Mouse (Mus musculus) inflammation-experienced regulatory T-cells, adult 6 months (primary cell): ENCODE data around the gene Fam229b. TPM values are rescaled to one million over a fixed set of nuclear protein-coding genes. Genes with fewer than 3 reads are reported as not detected.
A peak's percentile ranks its signal among the peaks of the same experiment; 100 is the strongest.

Experiments used
- ATAC-seq: one replicate; pipeline ENCODE4 v1.8.0; 2017
- polyA plus RNA-seq, 3 experiments: library from polyadenylated mRNA; unstranded; fragments of 100-300 nt; shearing (Covaris generic); gene quantifications; one replicate each; pipeline ENCODE4 v1.2.1; 2017

The Fam229b gene
- 1 to 10 TPM; 1.6 to 2.3 (median 1.7) TPM for polyA plus RNA-seq

DNA sequence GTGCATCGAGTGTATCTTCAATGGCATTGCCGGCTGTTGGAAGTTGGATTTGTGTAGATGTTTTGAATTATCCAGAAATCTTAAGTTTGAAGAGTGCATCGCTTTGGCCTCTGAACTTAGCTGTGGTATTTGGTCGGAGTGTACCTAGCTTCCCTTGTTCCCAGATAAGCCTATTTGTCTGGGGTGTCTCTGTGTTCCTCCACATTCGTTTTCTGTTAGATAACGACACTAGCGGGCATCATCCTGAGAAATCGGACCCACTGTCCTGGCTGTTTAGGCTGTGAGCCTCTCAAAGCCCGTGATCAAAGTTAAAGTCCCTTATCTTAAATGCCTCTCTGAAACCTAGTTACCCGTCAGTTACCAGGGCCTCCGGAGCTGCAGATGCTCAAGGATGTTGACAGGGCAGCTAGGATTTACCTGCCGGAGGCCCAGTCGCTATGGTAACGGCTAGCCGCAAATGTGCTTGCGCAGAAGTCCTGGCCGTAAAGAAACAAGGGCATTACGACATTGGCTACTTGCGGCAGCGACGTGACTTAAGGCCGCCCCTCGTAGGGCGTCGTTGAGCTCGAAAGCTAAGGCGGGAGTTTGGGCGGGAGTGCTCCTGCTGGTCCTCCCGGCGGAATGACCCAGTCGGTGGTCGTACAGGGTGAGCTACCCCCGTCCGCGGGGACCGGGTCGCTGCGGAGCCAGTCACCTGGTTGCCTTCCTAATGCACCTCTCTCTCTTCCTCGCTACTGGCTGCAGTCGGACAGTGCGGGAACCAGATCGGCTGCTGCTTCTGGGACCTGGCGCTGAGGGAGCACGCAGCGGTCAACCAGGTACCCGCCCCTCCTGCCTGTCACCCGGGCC, at the start of gene Fam229b, which contains the start of gene Tube1:
Fam229b (minus strand) TSS at position 453 of the 849 bp plus-strand sequence.
Tube1 (plus strand) TSS at position 515 of the 849 bp plus-strand sequence.
- ATAC-seq, result peak; percentile 92

DNA sequence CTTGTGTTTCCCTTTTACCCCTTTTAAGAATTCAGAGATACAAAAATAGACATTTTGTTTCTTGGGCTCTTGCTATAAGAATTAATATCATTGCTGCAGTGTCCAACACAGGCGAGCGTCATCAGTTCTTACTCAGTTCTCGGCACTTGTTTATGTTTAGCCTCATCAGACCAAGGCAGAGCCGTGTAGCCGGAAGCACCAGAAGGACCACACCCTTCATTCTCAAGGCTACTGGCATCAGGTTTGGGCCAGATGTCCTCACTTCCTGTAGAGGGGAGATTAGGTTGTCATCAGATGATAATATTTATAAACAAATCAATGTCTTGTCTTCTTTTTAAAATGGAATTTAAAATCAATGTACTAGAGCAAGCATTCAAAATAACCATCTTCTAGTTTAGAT, 43.3 kb upstream of the Fam229b start:
- no peak for ATAC-seq

DNA sequence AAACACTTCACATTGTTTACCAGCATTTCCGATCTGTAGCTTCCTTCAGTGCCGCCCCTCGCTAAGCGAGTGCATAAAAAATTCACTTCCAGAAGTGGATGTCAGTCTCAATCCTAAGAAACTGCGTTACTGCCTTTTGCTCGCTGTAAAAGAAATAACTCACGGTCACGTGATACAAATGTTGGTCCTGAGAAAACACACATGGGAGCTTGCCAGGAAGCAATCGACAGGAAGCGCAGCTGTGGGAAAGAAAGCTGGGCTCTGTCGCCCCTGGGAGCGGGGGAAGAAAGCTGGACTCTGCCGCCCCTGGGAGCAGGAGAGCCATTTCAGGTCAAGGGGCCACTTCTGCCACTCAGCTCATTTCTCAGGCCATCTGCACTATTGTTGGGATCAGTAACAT, 39.4 kb upstream of the Fam229b start:
- ATAC-seq, result no peak

DNA sequence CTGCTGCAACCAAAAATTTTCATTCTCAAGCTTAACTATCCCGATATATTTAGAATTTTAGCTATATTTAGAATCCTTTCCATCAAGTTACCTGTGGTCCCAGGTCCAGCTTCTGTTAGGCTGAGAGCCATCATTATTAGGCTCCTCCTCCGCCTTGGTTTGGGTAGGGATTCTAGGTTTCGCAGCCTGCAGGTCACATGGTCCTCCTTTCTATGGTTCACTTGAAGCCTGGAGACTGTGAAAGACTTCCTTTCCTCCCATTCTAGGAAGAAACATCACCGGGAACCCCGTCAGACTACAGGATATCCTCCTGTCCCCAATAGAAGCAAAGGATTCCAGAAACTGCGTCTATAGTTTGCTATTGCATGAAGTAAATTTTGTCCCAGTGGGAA, 38.8 kb upstream of the Fam229b start:
- no peak for ATAC-seq

DNA sequence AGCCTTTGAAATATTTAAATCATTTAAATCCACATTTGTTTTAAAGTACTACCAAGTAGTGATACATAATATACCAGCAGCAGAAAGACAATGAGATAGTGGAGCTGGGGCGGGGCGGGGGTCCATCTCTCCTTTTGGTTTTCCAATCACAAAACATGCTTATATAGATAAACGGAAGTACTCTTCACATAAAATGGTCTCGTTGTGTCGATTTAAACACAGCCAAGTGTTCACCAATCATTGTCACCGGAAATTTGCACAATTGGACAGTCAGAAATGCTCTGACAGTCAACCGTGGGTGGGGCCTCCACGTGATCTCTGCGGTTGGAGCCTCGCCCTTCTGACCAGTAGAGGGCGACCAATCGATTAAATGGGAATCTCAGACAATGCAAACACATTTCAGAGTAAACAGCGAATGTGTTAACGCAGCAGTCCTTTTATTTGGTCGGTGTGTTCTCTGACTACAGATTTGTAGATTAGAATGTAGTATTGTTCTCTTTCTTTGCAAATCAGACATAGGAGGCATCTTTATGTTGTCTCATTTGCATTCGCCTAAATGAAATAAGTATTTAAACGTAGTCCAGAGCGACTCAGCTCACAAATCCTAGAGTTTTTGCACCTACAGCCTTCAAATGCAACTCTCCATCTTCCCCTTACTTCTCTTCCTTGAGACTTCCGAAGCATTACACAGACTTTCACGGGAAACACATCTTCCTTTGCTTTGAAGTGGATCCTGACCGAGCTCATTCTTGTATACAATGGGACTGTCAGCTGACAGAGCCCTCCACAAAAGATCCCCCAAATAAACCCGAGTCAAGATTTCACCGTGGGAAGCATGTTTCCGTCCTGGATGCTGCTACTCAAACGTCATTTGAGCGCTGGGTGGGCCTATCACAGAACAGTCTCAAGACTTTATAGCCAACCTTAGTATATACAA, 38.2 kb upstream of the Fam229b start:
- ATAC-seq, result peak; percentile 86

DNA sequence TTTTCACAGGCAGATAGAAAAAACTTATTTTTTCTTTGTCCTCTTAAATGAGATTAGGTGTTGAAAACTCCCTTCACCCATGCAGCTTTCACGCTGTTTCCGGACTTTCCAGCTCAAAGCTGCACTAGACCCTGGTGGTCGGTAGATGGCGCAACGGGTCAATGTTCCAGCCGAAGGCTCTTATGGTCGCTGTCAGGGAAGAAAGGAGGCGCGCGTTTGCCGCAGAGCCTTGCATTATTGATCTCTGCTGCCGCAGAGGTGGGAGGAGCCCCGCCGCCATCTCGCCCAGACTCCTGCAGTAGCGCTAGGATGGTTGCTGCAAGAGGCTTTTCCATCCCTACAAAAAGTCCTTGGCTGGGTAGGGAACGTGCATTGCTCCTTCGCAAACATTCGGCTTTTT, 37.4 kb upstream of the Fam229b start:
- peak; percentile 81 for ATAC-seq

DNA sequence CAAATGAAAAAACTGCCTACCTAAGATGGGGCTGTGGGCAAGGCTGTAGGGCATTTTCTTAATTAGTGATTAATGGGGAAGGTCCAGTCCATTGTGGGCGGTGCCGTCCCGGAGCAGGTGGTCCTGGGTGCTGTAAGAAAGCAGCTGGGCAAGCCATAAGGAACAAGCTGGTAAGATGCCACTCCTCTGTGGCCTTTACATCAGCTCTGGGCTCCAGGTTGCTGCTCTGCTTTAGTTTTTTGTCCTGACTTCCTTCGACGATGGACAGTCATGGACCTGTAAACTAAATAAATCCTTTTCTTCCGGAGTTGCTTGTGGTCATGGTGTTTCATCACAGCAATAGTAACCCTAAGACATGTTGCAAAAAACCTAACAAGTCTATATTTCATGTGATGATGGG, 37.0 kb upstream of the Fam229b start:
- ATAC-seq, result no peak

DNA sequence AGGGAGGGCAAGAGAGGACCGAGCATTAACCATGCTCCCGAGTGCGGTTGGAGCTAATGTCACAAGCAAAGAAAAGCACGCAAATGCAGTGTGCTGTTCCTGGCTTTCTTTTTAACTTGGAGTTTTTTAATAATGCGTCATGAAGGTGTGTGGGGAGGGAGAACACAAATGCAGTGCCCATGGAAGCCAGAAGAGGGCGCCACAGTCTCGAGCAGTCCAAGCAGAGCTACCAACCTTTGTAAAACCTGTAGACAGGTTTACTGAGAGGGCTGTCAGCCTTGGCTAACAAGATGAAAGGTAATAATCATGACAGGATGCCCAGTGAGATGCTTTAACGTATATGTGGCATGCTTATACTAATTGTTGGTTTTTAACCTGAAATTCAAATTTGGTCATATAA, 36.5 kb upstream of the Fam229b start:
- peak; percentile 21 for ATAC-seq

DNA sequence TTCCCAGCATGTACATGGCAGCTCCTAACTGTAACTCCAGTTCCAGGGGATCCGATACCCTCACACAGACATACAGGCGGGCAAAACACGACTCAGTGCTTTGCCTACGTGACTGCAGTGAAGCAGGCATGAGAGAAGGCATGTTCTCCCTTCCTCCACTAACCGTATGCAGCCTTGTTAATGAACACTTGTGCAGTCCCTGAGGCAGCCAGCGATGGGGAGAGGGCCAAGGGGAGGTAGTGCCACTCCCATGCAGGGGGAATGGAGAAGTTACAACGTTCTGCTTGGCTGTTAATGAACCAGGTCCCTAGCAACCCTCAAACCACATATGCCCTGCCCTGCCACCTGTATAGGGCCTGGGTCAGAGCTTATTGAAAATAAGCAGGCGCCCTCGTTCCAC, 35.9 kb upstream of the Fam229b start:
- ATAC-seq, result no peak

DNA sequence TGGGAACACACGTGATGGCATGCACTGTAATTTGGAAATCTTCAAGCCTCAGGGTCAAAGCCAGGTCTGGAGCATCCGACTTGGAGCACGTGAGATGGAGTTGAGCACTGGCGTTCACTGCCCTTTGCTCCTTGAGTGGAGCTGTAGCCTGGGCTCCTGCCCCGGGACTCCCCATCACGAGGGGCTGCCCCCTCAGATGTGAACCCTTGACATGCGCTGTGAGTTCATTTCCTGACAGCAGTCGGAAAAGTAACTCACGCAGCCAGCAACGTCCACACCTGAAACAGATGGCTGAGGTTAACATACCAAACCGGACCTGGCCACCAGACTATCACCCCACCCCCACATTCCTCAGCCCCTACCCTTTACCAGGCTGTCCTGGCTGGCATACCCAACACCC, 33.9 kb upstream of the Fam229b start:
- ATAC-seq, result no peak

DNA sequence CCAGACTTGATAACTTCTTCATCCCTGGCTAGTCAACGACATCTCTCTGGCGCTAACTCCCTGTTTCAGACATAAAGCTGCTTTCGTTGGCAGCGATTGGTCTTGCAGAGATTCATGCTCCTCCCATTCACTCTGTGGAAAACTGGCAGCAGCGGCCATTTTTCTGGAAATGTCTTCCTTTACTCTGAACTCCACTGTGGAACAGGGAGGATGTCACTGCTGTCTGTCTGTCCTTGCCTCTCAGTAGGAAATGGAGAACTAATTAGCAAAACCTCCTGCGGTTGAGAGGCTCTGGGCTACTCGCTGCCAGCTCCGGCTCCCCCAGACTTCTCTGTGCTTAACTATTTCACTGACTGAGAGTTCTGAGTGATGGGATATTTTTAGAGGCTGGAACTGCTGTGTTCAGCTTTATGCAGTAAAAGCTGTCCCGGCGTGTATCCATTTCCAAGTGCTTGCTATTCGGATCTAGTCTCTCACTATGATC, 32.0 kb upstream of the Fam229b start:
- no peak for ATAC-seq

DNA sequence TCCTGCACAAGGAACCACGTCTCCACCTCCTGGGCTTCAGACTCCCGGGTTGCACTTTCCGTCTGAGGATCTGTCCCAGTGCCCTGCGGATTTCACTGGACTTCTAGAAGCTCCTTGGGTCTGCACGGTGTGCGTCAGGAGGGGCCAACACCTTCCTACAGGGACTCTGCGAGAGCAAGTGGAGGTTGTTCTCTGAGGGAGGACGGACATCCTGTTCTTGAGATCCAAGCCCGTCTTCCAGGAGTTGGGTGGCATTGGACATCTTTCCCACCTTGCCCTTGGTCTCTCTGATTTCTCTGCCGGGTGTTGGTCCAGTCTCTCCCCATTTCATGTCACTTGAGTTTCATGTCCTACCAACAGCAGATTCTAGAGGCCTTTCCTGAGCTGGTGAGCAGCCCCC, 30.0 kb upstream of the Fam229b start, which contains the start of gene Ccn6:
Ccn6 (minus strand) TSS at position 101 of the 400 bp plus-strand sequence.
- ATAC-seq, result no peak

DNA sequence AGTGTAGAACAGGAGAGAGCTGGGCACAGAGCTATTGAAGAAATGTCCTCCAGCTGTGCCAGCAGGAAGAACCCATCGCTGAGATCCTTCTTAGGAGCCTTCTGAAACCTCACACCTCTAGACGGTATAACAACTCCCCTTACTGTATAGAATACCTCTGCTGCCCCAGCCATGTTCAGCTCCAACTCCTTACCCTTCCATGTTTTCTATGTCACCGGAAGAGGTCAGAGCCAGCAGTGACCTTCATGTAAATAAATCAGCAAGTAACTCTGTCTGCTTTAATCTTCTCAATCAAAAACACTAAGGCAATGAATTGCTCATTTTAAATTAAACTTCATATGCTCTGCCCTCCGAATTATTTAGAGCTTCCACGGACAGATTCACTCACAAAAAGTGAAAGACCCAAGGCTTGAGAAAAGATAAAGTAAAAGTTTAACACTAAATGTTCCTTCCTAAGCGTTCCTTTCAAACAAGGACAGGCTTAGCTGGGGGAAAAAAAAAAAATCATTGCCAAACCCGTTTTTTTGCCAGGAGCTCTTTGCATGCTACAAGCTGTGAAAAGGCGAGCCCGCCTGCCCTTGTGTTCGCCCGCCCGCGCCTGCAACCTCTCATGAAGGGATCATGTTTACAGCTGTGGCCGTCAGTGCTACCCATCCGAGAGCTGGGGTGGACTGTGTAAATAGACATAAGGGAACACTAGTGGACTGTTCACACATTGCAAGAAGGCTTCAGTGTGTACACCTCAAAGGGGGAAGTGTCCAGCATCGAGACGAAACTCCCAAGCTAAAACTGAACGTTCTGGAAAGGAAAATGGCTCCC, 29.2 kb upstream of the Fam229b start:
- ATAC-seq, result no peak

DNA sequence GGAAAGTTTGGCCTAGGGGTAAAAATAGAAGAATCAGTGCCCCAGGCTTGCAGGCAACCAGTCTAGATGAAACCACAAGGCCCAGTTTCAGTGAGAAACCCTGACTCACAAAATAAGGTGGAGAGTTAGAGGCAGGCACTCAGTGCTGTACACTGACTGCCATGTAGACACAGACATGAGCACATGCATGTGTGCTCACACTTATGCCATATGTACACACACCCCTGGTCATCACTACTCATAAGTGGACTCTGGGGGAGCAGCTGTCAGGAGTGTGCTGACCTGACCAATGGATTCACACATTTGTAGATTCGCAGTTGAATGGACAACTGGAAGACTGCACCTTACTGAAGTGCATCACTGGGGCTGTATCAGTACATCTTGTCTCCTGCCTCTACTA, 27.7 kb upstream of the Fam229b start:
- ATAC-seq, result no peak

DNA sequence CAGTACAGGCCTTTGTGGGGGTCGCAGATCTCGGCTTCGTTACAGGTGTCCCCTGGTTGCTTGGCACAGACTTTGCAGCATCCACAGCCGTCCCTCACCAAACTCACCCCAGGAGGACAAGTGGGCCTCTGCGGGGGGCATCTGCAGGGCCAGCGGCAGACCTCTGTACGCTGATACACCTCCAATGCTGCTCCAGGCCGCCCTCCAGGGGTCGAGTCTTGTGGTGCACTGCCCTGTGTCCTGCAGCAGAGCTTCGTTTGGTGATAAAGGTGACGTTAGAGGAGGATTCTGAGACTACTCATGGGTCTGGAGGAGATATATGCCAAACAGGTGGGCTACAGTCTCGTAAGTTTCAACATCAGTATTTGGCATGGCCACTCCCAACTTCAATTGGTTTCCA, 24.6 kb upstream of the Fam229b start:
- no peak for ATAC-seq

DNA sequence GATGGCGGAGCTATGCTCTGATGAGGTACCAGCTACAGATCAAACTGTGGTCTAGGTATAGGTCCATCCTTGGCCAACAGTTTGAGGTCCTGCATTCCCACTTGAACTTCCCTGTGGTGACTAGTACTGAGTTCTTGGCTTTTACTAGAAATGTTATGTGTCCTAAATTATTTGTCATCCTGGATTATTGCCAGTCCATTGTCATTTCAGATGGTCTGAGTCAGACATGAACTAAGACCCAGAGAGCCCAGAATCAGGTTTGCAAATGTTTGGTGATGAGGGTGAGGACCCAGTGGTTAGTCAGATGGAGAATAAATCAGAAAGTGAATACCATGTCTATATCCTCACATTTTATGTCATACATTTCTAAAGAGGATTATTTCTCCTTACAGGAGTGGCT, 23.6 kb upstream of the Fam229b start:
- ATAC-seq, result no peak

DNA sequence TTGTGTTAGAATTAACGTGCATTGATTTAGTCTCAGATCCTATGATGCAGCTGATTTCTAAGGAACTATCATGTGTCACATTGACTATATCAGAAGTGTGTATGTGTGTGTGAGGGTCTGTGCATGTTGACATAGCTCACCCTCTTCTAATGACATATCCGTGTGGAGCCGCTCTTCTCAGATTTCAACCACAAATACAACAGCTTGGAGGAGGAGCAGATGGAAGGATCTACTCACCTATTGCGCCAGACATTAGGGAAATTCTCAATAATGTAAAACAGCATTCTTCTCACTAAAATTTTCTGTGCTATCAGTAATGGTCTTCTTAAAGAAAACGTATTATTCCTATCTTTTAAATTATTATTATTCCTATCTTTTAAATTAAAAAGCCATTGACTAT, 23.0 kb upstream of the Fam229b start:
- no peak for ATAC-seq

DNA sequence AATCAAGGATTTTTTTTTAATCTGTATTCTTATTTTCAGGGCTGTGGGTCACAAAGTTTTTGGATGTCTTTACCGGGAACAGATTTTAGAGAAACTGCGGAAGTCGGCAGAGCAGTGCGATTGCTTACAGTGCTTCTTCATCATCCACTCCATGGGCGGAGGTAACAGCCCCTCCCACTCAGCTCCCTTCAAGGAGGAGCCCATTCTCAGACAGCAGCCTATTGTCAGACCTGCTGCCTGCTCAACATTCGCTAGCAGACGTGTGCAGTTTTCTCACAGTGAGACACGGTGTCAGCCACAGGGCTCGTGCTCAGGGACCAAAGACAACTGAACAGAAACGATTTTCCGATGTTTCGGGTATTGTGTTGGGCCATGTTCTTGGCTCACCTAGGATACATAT, 8.5 kb upstream of the Fam229b start:
- no peak for ATAC-seq

DNA sequence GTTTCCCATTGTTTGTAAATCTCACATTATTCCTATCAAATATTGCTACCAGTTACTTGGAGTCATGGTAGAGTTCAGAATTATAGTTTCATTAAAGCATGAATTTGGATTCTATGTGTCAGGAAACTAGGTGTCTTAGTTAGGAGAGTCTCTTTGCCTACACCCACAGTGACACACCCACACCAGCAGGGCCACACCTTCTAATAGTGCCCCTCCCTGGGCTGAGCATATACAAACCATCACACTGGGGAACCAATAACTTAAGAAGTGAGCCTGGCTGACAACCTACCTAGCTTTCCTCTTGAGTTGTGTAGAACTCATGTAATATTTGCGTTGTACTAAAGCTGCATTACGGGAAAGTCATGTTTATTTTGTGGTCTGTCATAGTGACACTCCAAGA, 7.7 kb upstream of the Fam229b start:
- no peak for ATAC-seq

DNA sequence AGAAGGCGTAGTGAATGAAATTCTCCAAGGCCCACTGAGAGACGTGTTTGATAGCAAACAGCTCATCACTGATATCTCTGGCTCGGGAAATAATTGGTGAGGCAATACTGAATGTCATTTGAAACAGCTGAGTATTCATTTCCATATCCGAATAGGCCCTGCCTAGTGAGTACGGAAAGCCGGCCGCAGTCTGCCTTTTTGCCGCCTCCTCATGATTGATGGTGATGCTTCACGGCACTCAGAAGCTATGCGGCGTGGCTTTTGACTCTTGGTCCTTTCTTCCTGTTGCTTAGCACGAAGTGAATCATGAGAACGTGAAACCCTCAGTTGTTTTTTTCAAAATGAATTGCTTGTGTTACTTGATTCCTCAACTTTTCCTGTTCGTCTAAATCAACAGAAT, 7.1 kb upstream of the Fam229b start:
- no peak for ATAC-seq

DNA sequence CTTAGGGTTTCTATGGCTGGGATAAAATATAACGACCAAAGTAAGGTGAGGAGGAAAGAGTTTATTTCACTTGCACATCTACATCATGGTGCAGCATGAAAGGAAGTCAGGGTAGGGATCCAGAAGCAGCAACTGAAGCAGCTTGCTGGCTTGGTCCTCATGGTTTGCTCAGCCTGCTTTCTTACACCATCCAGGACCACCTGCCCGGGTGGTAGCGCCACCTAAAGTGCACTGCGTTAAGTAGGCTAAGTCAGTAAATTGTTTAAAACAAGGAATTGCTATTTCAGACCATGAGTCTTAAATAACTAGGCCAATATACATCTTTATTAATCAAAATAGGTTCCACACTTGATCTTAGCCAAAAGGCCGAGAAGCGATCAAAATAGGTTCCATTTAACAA, 5.0 kb upstream of the Fam229b start:
- no peak for ATAC-seq

DNA sequence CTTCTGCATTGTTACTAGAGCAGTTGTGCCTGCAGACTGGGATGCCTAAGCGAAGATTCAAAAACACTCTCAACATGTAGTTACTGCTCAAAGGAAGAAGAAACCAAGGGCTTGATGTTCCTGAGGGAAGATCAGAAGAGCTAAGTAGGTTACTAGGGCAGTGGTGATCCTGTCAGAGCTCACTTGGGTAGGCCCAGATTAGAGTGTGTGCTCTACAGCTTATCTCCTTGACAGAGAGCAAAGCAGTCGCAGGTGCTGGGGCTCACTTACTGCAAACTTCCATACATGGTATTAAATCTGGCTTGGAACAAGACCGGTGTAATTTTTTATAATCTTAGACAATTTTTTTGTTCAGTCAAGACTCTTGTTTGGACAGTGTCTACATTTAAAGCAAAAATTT, 4.1 kb upstream of the Fam229b start:
- no peak for ATAC-seq

DNA sequence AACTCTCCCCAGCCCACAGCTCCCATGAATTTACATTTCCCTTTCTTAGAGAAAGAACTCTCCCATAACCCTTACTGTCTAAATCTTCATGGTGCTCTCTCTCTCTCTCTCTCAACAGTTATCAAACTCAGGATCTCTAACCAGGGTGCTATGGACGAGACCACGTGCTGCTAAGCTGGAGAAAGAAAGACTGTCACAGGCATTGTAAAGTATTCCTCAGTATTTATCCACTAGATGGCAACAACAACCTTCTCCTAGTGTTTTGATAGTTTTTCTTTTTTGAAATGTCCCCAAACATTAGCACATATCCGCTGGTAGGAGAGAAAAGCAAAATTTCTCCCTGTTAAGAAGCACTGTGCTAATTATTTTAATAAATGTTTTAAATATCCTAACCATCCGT, 12.3 kb downstream of the Fam229b start:
- no peak for ATAC-seq
